Mouse (Mus musculus): ENCODE measurements around the gene Nectin1.

Nectin1 gene

DNA sequence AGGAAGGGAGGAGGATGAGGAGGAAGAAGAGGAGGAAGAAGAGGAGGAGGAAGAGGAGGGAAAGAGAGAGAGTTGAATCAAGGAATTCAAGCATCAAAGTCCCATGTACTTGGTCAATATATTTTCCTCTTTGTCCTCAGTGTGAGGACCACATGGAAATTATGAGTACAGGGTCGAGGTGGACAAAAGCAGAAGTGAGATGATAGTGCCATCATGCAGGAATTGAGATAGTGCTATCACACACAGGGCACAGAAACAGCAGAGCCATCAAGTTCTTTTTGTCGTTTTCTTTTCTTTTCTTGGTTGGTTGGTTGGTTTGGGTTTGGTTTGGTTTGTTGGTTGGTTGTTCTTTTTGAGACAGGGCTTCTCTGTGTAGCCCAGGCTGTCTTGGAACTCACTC lies 2.5 kb upstream of the Nectin1 start:
- DNase-seq (ENCODE audit: extremely low spot score): no peak

DNA sequence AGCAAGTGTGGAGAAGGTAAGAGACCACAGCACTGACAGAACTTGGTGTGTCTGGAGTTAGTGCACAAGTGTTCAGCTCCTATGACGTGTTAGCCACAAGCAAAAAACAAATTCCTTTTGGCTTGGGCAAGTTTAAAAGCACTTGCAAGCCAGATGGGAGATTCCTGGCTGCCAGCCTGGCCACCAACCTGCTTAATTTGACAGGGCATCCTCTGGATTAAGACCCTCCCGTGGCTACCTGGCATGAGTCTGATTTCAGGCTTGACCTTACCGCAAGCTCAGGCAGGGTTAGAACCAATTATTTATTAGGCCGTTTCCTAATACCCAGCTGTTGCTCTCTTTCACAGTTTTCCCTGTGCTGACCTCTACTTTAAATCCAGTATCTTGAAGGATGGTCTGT lies 1.7 kb upstream of the Nectin1 start:
- no peak for DNase-seq (ENCODE audit: extremely low spot score)

DNA sequence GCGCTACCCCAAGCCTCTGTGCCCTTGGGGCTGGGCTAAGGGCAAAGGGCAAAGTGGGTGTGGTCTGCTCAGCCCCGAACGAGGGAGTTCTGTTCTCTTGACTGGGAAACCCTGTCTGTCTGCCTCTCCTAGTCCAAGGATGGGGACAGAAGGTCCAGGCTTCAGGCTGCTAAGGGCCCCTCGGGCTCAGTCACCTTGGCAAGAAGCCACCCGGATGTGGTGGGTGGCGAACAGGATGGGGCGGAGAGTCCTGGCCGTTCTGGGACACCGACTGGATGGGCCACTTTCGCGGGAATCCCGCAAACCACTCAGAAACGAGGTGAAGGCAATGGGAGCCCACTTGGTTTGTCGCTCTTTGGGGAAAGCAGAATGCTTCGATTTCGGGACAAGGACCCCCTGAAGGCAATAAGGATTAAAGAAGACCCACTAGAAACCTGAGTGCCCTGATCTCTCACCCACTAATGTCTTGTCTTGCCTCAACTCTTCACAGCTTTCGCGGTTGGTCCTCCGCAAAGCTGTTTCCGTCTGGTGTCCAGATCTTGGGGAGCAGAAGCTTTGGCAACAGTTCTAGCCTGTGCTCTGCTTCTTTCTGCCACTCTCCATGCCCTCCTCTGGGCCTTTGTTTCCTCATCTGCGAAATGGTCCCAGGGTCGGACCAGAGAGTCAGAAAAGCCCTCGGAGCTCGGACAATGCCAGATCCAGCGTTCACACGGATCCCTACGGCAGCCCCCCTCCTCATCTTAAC lies 710 bp upstream of the Nectin1 start:
- DNase-seq (ENCODE audit: extremely low spot score): peak; percentile 71

DNA sequence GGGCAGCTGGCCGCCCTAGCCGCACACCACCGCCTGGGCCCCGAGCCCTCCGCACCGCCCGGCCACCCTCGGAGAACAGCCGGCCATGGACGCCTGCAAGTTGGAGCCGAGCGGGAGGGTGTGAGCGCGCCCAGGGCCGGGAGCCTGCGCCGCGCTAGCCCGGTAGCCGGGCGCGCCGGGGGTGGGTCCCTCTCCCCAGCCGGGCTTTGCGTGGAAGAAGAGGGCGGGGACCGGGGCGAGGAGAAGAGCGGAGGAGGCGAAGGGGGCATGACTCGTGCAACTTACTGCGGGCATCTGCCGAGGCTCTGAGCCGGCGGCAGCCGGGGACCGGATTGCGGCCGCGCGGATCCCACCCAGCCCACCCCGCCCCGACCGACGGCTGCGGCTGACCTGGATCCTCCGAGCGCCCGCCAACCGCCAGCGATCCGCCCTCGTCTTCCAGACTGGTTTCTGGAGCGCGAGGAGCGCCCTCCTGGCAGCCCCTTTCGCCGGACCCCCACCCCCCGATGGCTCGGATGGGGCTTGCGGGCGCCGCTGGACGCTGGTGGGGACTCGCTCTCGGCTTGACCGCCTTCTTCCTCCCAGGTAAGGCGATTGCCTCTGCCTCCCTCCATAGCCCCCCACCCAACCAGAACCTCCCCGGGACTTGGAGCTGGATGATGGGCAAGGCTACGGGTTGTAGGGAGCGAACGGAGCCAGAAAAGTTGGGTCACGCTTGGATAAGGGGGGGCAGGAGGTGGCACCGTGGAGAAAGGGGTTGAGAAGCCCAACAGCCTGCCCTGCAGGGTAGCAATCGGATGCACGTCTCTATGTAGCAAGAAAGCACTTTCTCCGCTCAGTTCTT lies 576 bp downstream of the Nectin1 start:
- DNase-seq (ENCODE audit: extremely low spot score): peak; percentile 61

DNA sequence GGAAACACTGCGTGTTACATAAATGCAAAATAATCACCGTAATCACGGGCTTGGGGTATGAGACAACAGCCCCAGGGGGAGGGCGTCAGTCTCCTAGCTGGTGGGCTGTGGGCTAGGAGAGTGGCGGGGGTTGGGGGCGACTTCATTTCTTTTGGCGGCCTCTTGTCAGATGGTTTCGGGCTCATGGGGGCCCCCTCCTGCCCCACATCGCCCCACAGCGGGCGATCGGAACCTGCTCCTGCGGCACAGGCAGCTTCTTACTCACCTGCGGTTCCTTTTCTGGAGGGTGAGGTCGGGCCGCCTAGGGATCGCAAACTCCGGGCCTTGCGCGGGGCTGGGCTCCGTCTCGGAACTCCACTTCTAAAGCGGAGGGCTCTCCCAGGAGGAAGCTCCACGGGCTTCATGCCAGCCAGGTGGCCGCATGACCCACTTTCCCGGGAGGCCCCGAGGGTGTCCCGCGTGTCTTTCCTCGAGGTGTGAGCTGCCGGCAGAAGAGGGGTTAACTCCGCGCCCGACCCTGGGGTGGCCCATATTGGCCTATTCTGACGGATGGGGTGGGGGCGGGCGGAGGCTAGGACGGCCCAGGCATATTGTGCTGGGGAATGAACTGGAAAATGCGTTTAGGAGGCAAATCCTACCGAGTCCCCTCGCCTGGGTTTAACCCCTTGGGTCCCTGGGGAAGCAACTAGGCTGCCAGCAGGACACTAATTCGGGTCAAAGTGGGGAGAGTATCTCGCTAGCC lies 1.4 kb downstream of the Nectin1 start:
- DNase-seq (ENCODE audit: extremely low spot score): peak; percentile 77

DNA sequence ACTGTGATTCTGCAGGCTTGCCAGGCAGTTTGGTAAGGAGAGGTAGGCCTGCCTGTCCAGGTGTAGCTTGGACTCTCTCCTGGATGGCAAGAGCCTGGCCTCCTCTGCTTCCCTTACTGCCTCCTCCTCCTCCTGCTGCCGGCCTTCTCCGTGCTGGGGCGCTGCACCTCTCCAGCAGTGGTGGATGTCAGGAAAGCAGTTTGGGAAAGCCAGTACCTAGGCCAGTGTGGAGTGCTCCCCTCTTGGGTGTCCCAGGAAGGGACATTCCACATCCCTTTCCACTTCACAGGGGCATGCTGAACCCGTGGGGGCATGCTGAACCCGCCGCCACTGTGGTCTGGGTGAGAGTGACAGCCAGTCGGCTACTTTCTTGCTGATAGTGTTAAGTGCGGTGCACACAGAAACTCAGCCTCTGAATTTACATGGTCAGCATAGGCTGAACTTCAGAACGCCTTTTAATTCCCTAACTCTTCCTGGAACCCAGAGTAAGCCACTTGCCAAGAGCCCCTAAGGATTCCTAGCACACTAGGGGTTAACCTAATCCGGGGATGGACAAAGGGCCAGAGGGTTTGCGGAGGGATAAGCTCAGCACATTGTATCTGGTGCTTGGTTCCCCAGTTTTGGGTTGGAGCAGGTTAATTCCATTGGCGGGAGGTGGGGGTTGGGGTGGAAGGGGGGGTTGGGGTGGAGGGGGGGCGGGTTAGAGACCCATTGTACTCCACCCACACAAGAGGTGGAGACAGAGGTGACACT lies 2.3 kb downstream of the Nectin1 start:
- peak; percentile 48 for DNase-seq (ENCODE audit: extremely low spot score)

DNA sequence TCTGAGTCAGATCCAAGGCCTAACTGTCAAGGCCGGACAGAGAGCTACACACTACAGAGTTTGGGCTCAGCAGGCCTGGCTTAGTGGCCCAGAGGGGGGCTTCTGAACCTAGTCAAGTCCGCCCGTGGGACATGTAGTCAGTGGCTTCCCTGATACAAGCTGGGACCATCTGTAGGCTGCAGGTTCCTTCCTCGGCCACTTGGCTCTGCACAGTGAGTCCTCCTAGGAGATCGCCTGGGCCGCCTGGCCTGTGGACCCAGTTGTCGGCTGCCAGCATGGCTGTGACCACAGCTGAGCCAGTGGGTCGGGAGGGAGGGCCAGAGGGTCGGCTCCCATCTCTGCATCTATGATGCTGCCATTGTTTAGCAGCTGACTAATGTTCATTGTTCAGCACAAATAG lies 3.9 kb downstream of the Nectin1 start:
- DNase-seq (ENCODE audit: extremely low spot score): no peak

DNA sequence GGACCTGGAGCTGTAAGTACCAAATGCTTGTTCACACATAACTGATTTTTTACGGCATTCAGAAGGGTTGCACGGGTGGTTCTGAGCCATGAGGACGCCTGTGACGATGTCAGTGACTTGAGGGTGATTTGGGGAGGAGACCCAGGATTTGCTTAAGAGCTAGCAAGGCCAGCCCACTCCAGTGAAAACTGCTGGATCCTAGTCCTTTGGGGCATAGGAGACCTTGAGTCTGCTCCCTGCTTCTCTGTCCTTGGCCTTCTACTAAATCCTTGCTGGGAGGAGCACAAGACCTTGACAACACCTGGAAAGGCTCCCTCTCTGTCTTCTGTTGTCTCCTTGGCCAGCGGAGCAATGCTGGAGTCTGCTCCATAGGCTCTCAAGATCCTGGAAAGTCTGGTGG lies 4.7 kb downstream of the Nectin1 start:
- no peak for DNase-seq (ENCODE audit: extremely low spot score)

DNA sequence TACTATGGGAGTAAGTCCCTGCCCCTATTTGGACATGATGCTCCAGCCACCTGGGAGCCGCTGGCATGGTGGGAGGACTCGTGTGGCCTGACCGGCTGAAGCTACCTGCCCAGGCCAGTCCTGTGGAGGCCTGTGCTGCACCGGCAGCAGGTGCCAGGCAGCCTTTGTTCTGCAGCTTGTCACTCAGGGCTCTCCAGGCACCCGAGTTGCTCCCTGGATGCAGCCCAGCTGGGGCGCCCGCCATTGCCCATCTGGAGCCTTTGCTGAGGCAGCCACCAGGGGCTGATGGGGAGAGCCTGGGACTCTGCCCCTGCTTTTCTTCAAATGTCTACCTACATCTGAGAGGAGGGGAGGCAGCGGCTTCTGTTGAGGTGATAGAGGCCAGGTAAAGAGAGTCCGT lies 6.3 kb downstream of the Nectin1 start:
- DNase-seq (ENCODE audit: extremely low spot score): no peak

DNA sequence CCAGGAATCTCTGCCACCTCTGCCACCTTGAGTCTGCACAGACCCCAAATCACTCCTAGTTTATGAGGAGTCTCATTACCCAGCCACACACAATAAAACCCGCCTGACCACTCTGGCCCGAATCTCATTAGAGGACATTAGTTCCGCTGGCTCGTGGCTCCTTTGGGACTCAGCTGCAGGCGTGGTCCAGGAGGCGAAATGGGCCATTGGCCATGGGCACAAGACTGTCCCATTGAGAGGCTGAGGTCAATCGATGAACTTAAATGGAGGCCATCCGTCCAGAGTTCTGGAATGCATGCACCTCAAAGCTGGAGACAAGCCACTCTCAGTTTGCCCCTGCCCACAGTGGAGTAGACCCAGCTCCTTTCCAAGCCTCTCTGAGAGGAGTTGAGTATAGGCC lies 7.3 kb downstream of the Nectin1 start:
- DNase-seq (ENCODE audit: extremely low spot score): no peak

DNA sequence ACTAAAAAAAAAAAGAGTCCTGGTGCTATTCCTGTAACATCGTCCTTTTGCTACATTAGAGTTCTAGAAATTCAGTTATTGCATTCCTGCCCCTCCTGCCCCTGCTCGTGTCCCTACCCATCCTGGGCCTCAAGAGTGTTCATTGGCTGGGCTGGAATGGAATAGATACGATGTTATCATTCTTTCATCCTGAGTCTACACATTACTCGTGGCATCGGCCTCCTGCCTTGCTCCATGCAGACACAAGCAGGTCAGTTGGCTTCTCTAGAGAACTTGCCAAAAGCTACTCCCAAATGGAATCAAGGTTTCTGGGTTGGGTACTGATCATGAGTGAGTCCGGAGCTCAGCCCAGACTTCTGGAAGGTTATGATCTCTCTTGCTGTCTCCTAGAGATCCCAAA lies 9.7 kb downstream of the Nectin1 start:
- DNase-seq (ENCODE audit: extremely low spot score): no peak

DNA sequence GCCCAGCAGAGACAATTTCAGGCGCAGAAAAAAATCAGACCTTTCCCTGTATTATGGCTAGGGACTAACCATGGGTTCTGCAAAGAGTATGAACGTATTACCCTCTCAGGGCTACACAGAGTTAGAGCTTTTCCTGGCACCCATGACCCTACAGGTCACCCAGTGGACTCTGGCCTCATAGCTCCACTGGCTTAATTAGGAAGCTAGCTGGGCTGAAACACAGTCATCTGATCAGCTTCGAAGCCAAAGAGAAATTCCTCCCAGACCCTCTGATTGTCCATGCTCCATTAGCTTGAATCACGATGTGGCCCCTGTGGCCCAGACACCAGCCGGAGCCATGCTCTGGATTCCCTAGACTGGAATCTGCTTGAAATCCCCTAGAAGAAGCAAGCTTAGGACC lies 10.3 kb downstream of the Nectin1 start:
- no peak for DNase-seq (ENCODE audit: extremely low spot score)

DNA sequence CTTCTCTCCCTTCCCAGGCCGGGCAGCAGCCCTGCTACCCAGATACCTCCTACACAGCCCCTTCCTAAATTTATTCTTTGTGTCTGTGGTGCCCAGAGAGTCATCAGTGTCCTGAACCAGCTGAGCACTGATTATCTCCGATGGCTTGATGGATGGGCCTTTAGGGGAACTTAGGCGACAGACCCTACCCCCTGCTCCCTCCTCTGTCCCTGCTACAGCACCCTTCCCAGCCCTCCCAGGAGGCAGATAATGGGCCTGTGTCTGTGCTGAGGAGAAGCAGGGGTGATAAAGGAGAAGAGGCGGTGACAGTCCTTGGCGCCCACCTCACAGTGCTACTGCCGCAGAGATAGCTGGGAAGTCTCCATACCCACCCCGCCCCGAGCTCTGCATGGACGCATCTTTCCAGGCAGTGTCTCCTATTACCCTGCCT lies 11.0 kb downstream of the Nectin1 start:
- DNase-seq (ENCODE audit: extremely low spot score): peak; percentile 34

DNA sequence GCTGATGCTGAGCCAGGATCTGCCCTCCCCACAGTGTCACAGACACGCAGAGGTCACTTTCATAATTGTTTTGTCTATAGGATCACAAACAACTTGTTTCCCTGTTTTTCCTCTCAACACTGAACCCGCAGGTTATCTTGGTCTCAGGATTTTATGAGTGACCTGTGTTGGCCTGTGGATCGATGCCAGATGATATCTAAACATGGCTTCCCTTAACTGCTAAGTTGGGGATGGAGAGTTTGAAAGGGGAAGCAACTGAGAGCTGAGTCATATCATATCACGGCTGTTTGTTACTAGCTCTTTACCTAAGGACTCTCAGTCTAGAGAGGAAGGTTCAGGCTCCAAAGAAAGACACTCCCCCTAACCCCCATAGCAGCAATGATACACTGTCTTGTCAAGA lies 11.7 kb downstream of the Nectin1 start:
- no peak for DNase-seq (ENCODE audit: extremely low spot score)

DNA sequence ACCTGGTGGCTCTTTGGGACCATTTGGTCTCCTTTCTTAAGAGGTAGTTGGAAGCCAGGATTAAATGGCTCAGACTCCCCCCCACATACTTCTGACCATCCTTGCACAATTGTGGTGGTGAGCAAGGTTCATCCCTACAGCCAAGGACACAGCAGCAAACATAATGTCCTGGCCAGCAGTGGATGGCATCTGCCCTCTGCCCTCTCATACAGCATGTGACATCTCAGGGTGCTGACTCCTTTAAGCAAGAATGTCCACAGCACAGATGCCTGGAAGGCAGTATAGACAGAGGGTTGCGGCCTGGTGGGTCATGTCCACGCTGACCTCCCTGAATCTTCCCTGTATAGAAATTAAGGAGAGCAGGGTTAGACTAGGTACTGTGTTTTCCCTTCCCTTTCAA lies 12.1 kb downstream of the Nectin1 start:
- DNase-seq (ENCODE audit: extremely low spot score): no peak

DNA sequence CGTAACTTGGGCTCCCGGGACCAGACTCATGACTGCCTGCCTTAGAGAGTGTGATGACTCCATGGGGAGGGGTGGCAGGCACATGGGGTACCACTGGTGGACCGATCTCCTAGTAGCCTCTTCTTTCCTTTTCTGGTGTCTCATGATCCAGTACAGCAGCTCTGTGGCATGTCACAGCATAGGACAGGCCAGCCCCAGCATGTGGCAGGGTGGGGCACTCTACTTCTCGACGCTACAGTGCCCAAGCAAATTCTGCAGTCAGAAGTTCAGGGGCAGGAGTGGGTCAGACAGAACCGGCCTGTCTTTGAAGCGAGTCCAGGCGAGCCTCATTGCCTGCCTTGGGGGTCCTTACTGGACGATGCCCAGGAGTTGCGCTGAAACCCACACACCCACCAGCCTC lies 13.4 kb downstream of the Nectin1 start:
- no peak for DNase-seq (ENCODE audit: extremely low spot score)

DNA sequence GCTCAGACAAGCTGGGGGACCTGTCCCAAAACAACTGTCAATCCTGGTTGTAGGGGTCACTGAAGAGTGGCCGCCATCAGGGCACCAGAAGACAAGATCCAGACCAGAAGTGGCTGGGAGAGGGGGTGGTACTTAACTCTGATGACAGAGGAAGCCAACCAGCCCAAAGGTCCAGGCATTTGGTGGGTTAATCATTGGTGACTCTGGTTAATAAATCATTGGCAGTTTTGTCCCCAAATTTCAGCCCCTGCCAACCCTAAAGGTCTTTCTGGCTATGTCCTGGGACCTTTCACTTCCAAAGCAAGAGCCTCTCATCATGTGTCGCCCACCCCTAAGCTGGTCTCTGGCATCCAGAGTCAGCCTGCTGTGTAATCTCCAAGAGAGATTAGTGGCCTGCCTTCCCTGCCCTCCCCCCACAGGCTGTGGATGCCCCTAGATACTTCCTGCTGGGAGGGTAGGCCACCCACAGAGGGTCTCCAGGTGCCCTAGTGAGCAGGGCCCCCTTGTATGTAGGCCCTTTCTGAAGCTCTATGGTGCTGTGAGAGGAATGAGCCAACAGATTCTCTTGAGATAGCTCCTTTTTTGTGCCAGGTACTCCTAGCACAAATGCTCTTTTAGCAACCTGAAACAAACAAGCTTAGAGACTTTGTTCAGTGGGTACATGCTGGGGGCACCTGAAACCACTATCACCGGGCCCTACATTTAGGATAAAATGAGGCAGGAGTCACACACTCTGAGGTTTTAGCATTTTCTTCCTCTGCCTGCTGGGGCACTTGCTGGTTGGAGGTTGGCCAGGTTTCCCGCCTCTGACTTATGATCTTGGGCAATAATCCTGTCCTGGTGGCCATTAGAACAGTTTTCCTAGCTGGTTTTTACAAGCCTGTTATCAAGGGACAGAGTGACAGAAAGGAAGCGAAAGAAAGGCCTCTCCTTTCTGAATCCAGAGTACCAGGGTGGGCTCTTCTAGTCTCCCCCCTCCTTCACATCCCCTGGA lies 14.5 kb downstream of the Nectin1 start:
- DNase-seq (ENCODE audit: extremely low spot score): no peak

DNA sequence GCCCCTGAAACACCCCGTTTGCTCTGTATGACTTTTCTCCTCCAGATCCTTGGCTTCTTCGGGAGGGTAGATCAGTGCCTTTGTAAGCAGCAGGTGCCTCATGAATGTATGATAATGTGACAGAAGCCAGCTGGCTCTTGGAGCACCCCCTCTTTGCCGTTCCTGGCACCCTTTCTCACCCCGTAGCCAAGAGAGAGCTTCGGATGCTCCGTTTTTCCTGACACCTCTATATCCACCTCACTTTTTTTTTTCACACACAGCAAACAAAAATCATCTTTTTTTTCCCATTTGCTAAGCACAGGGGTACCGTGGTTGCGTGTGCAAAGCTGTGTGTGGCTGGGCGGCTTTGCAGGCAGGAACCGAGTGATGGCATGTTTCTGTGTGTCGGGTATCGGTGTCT lies 16.3 kb downstream of the Nectin1 start:
- DNase-seq (ENCODE audit: extremely low spot score): no peak

DNA sequence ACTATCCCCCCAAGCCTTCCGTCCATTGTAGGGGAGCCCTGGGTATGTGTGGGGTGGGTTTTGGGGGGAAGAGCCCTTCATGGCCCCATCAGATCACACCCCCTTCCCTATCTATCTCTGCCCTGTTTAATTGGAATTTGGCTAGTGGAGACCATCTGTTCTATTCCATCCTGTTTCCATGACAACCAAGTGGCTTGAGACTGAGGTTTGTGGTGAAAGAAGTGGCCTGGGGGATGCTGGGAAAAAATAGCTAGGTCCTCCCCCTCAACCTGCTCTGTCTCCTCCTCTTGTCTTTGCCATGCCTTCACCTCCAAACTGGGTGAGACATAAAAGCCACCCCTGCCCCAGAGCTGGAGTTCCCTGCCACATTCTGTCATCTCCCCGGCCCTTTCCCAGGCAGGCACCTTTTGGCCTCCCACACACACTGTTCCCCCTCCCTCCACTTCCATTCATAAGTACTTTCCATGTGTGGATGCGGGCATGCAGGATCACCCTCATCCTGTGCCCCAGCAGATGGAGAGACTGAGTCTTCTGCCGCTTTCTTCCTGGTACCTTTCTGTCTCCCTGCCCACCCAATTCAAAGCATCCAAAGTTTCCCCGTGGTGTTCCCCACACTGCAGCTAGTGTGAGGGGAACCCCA lies 17.5 kb downstream of the Nectin1 start:
- DNase-seq (ENCODE audit: extremely low spot score): peak; percentile 38

DNA sequence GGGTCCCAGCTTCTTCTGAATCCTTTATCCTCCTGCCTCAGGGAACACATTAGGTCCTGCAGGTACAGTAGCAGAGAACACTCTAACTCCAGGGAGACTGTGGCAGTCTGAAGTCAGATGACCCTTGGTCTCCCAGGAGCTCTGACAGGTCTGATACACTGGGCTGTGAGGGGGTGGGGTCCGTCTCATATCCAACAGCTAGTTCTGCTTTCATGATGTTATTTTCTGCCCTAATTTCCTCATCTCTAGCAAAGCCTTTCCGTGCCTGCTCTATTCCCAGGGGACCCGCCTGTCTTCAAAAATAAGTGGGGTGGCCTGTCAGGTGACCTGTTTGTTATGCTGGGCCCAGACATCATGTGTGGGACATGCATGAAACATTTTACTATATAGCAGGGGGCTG lies 18.2 kb downstream of the Nectin1 start:
- no peak for DNase-seq (ENCODE audit: extremely low spot score)

Data from embryo, embryonic 9.5 days (tissue).